Mouse (Mus musculus) hindbrain, embryonic 15.5 days (tissue): ENCODE data around the gene Plagl2. TPM values are rescaled to one million over a fixed set of nuclear protein-coding genes. Genes with fewer than 3 reads are reported as not detected.
A peak's percentile ranks its signal among the peaks of the same experiment; 100 is the strongest.

Experiments
- ATAC-seq: fragments of 200-750 bp; cut with Nextera tagmentation; 2 replicates; pipeline ENCODE4 v1.8.0; 2017; ENCODE audit warnings: low read depth, moderate number of reproducible peaks, moderate TSS enrichment; ENCODE audit not compliant: low FRiP score
- H3K27ac ChIP-seq: fragments of 300-500 bp; sonication (generic); replicated peaks from 2 replicates; pipeline ENCODE4 v1.5.1; 2015; ENCODE audit warnings: mild to moderate bottlenecking, inconsistent platforms
- H3K27me3 ChIP-seq: fragments of 300-500 bp; sonication (generic); 2 replicates; pipeline ENCODE4 v1.6.1; 2015; ENCODE audit warnings: control low read depth, inconsistent platforms
- H3K36me3 ChIP-seq: fragments of 300-500 bp; sonication (generic); 2 replicates; pipeline ENCODE4 v1.6.1; 2015; ENCODE audit warnings: control low read depth, inconsistent platforms
- H3K4me1 ChIP-seq: fragments of 300-500 bp; sonication (generic); replicated peaks from 2 replicates; pipeline ENCODE4 v1.6.1; 2015; ENCODE audit warnings: control low read depth, inconsistent platforms
- H3K4me2 ChIP-seq: fragments of 300-500 bp; sonication (generic); 2 replicates; pipeline ENCODE4 v1.6.1; 2015; ENCODE audit warnings: moderate library complexity, mild to moderate bottlenecking, inconsistent platforms
- H3K4me3 ChIP-seq: fragments of 300-500 bp; sonication (generic); 2 replicates; pipeline ENCODE4 v1.5.1; 2015; ENCODE audit warnings: mild to moderate bottlenecking, inconsistent platforms
- H3K9ac ChIP-seq: fragments of 300-500 bp; sonication (generic); 2 replicates; pipeline ENCODE4 v1.6.1; 2015; ENCODE audit warnings: inconsistent platforms
- H3K9me3 ChIP-seq: fragments of 300-500 bp; sonication (generic); 2 replicates; pipeline ENCODE4 v1.6.1; 2016; ENCODE audit warnings: control low read depth, inconsistent platforms
- WGBS: fragments of 180-500 bp; shearing (Covaris S2); methylation state at CpG from one replicate; pipeline ENCODE4 v1.1.7; 2015; 5-methylcytosine and 5-hydroxymethylcytosine counted together
- polyA plus RNA-seq: library from polyadenylated mRNA; unstranded; fragments of >200 nt; fragmentation: Nextera tagmentation; extraction: Ambion mirVana; gene quantifications from 2 replicates; pipeline ENCODE4 v1.2.1, GENCODE M21; 2015

The Plagl2 gene
- polyA plus RNA-seq, 1 experiment from 2014 or later: 6.2 TPM

GRCm38 (mm10) chr2:153263053-153263452 is 21.8 kb upstream of the Plagl2 start:
- Histone ChIP-seq H3K9ac (no peak overlapping the region), H3K4me1 (no peaks in the 10 kb centered on the region), H3K27me3 (no peaks in the 10 kb centered on the region), H3K36me3 (peaks cover 41% of the 10 kb centered on the region), H3K4me3 (no peak overlapping the region), H3K4me2 (no peak overlapping the region), H3K9me3 (no peaks in the 10 kb centered on the region), H3K27ac (no peak overlapping the region)
- ATAC-seq: no peak
- WGBS: 91% methylated on average over 7 of the region's 7 CpGs

- WGBS: 74% methylated on average over 3 of the region's 3 CpGs
- H3K27ac ChIP-seq: no peak overlapping the region
- H3K36me3 ChIP-seq: peaks cover 32% of the 10 kb centered on the region
- no peaks in the 10 kb centered on the region for H3K4me1 ChIP-seq
- no peak overlapping the region for H3K9ac ChIP-seq
- no peaks in the 10 kb centered on the region for H3K27me3 ChIP-seq
- no peak overlapping the region for H3K4me2 ChIP-seq
- no peaks in the 10 kb centered on the region for H3K9me3 ChIP-seq
- no peak for ATAC-seq
- H3K4me3 ChIP-seq: no peak overlapping the region
Observed at GRCm38 (mm10) chr2:153259864-153260674, 18.8 kb upstream of the Plagl2 start.

- no peak for ATAC-seq
- WGBS: 91% methylated on average over 12 of the region's 12 CpGs
- H3K4me1 ChIP-seq: no peaks in the 10 kb centered on the region
- H3K9ac ChIP-seq: no peak overlapping the region
- H3K4me2 ChIP-seq: no peak overlapping the region
- H3K27ac ChIP-seq: no peak overlapping the region
- no peak overlapping the region for H3K4me3 ChIP-seq
- H3K27me3 ChIP-seq: no peaks in the 10 kb centered on the region
- H3K9me3 ChIP-seq: no peaks in the 10 kb centered on the region
- peaks cover 30% of the 10 kb centered on the region for H3K36me3 ChIP-seq
Observed at GRCm38 (mm10) chr2:153259030-153259863, 18.0 kb upstream of the Plagl2 start.

GRCm38 (mm10) chr2:153256604-153257003 is 15.4 kb upstream of the Plagl2 start:
- no peaks in the 10 kb centered on the region for H3K27me3 ChIP-seq
- H3K36me3 ChIP-seq: peaks cover 11% of the 10 kb centered on the region
- WGBS: 95% methylated on average over 2 of the region's 2 CpGs
- H3K9me3 ChIP-seq: no peaks in the 10 kb centered on the region
- no peak for ATAC-seq
- no peak overlapping the region for H3K27ac ChIP-seq
- H3K4me2 ChIP-seq: no peak overlapping the region
- no peak overlapping the region for H3K4me3 ChIP-seq
- H3K9ac ChIP-seq: no peak overlapping the region
- no peaks in the 10 kb centered on the region for H3K4me1 ChIP-seq

- Histone ChIP-seq H3K4me1 (no peaks in the 10 kb centered on the region), H3K9ac (no peak overlapping the region), H3K4me2 (no peak overlapping the region), H3K9me3 (no peaks in the 10 kb centered on the region), H3K36me3 (peaks cover 18% of the 10 kb centered on the region), H3K27me3 (no peaks in the 10 kb centered on the region), H3K27ac (no peak overlapping the region), H3K4me3 (no peak overlapping the region)
- no peak for ATAC-seq
- WGBS: 96% methylated on average over 5 of the region's 5 CpGs
Observed at GRCm38 (mm10) chr2:153249751-153250150, 8.5 kb upstream of the Plagl2 start.

- H3K27ac ChIP-seq: peak overlapping the region; percentile 91; the same call in 1 of the 2 replicates
- no peaks in the 10 kb centered on the region for H3K36me3 ChIP-seq
- no peak for ATAC-seq
- H3K9ac ChIP-seq: peak overlapping the region; percentile 99
- H3K4me1 ChIP-seq: peaks cover 42% of the 10 kb centered on the region
- H3K4me2 ChIP-seq: peak overlapping the region; percentile 82
- H3K27me3 ChIP-seq: no peaks in the 10 kb centered on the region
- H3K9me3 ChIP-seq: no peaks in the 10 kb centered on the region
- H3K4me3 ChIP-seq: peak overlapping the region; percentile 99
- 64% methylated on average over 6 of the region's 6 CpGs for WGBS
Observed at GRCm38 (mm10) chr2:153242156-153242555, 930 bp upstream of the Plagl2 start.

GRCm38 (mm10) chr2:153240701-153241235 is 458 bp downstream of the Plagl2 start:
- Histone ChIP-seq H3K4me1 (peaks cover 42% of the 10 kb centered on the region), H3K9ac (peak overlapping the region; percentile 99), H3K27ac (peak overlapping the region; percentile 91), H3K4me2 (peak overlapping the region; percentile 82), H3K9me3 (no peaks in the 10 kb centered on the region), H3K4me3 (peak overlapping the region; percentile 99), H3K27me3 (no peaks in the 10 kb centered on the region), H3K36me3 (peaks cover 5% of the 10 kb centered on the region)
- ATAC-seq: peak; percentile 42
- WGBS: 2% methylated on average over 27 of the region's 33 CpGs

- 10% methylated on average over 22 of the region's 22 CpGs for WGBS
- peaks cover 42% of the 10 kb centered on the region for H3K4me1 ChIP-seq
- H3K27ac ChIP-seq: 0 out of 2 replicates have a peak overlapping the region, but pooled peaks have one; percentile 38
Observed at GRCm38 (mm10) chr2:153239860-153240480, 1.3 kb downstream of the Plagl2 start.

GRCm38 (mm10) chr2:153239021-153239859 is 2.0 kb downstream of the Plagl2 start:
- no peak for ATAC-seq
- H3K4me1 ChIP-seq: peaks cover 42% of the 10 kb centered on the region
- H3K27me3 ChIP-seq: no peaks in the 10 kb centered on the region
- peaks cover 20% of the 10 kb centered on the region for H3K36me3 ChIP-seq
- peak overlapping the region; percentile 82 for H3K4me2 ChIP-seq
- 70% methylated on average over 7 of the region's 7 CpGs for WGBS
- H3K9ac ChIP-seq: peak overlapping the region; percentile 99
- 0 out of 2 replicates have a peak overlapping the region, but pooled peaks have one; percentile 15 for H3K27ac ChIP-seq
- no peaks in the 10 kb centered on the region for H3K9me3 ChIP-seq
- H3K4me3 ChIP-seq: peak overlapping the region; percentile 99

More at GRCm38 (mm10) chr2:153239860-153240480, 1.3 kb downstream of the Plagl2 start:
- H3K27me3 ChIP-seq: no peaks in the 10 kb centered on the region
- ATAC-seq: no peak
- H3K4me3 ChIP-seq: peak overlapping the region; percentile 99
- H3K36me3 ChIP-seq: peaks cover 13% of the 10 kb centered on the region
- peak overlapping the region; percentile 82 for H3K4me2 ChIP-seq
- peak overlapping the region; percentile 99 for H3K9ac ChIP-seq
- no peaks in the 10 kb centered on the region for H3K9me3 ChIP-seq

- ATAC-seq: no peak
- Histone ChIP-seq H3K9me3 (no peaks in the 10 kb centered on the region), H3K36me3 (peaks cover 27% of the 10 kb centered on the region), H3K4me1 (peaks cover 42% of the 10 kb centered on the region), H3K4me3 (no peak overlapping the region), H3K4me2 (no peak overlapping the region), H3K9ac (no peak overlapping the region), H3K27ac (no peak overlapping the region), H3K27me3 (no peaks in the 10 kb centered on the region)
- 91% methylated on average over 2 of the region's 2 CpGs for WGBS
Observed at GRCm38 (mm10) chr2:153238406-153238805, 2.8 kb downstream of the Plagl2 start.

GRCm38 (mm10) chr2:153237891-153238290 is 3.3 kb downstream of the Plagl2 start:
- Histone ChIP-seq H3K4me3 (no peak overlapping the region), H3K9ac (no peak overlapping the region), H3K27ac (no peak overlapping the region), H3K4me2 (no peak overlapping the region), H3K9me3 (no peaks in the 10 kb centered on the region), H3K36me3 (peaks cover 33% of the 10 kb centered on the region), H3K4me1 (peaks cover 42% of the 10 kb centered on the region), H3K27me3 (no peaks in the 10 kb centered on the region)
- WGBS: 88% methylated on average over 4 of the region's 4 CpGs
- no peak for ATAC-seq
